Mouse (Mus musculus) bone marrow macrophage, adult 2 months (primary cell): ENCODE results near the gene Haus5.

ENCODE experiments used
- CTCF ChIP-seq: IDR thresholded peaks from 2 replicates; pipeline ENCODE4 v1.5.1; 2012; ENCODE audit warnings: low read depth, mild to moderate bottlenecking, low read length, moderate library complexity
- POLR2A ChIP-seq: IDR thresholded peaks from 2 replicates; pipeline ENCODE4 v1.6.1; 2012; ENCODE audit warnings: mild to moderate bottlenecking, low read depth, low read length, borderline replicate concordance

- TF ChIP-seq CTCF (peak; percentile 94), POLR2A (no peak)
These were observed 51.2 kb downstream of the Haus5 start for GRCm38 (mm10) chr7:30613529-30614112.
